Mouse (Mus musculus) MEL (cell line): Measurements from ENCODE around the gene Gpr18. TPM values are rescaled to one million over a fixed set of nuclear protein-coding genes. Genes with fewer than 3 reads are reported as not detected.

Experiments
- DNase-seq: peaks from one replicate; pipeline ENCODE4 v3.0.0; 2011; ENCODE audit warnings: low read depth, low spot score
- H3K27ac ChIP-seq: 2 replicates; pipeline ENCODE4 v1.5.1; 2012; ENCODE audit warnings: low read depth, mild to moderate bottlenecking, control low read depth, low read length, moderate library complexity; ENCODE audit not compliant: control insufficient read depth
- H3K27me3 ChIP-seq, 2 experiments: fragments of 150-350 bp in 1 of 2; sonication (generic) in 1 of 2; 2 replicates each; pipeline ENCODE4 v1.6.1; 2012; ENCODE audit warnings: low read length in 2 of 2, mild to moderate bottlenecking in 2 of 2, improper control_type of control experiment in 1 of 2, moderate library complexity in 1 of 2; ENCODE audit not compliant: insufficient read depth in 2 of 2, control insufficient read depth in 1 of 2
- H3K36me3 ChIP-seq, 2 experiments: 2 replicates each; pipeline ENCODE4 v1.6.1; 2012 to 2014; ENCODE audit warnings: low read length in 2 of 2, improper control_type of control experiment in 1 of 2, inconsistent platforms in 1 of 2, mild to moderate bottlenecking in 1 of 2; ENCODE audit not compliant: insufficient read depth in 2 of 2, control insufficient read depth in 1 of 2
- H3K4me1 ChIP-seq, 2 experiments: fragments of 150-350 bp in 1 of 2; sonication (generic) in 1 of 2; 2 replicates each; pipeline ENCODE4 v1.6.1; 2012; ENCODE audit warnings: low read length in 2 of 2, improper control_type of control experiment in 1 of 2, mild to moderate bottlenecking in 1 of 2; ENCODE audit not compliant: insufficient read depth in 2 of 2, control insufficient read depth in 1 of 2
- H3K4me3 ChIP-seq, 2 experiments: fragments of 150-350 bp in 1 of 2; sonication (generic) in 1 of 2; 2 replicates each; pipeline ENCODE4 v1.5.1; 2012; ENCODE audit warnings: low read depth in 2 of 2, low read length in 2 of 2, mild to moderate bottlenecking in 2 of 2, moderate library complexity in 2 of 2, control low read depth in 1 of 2, improper control_type of control experiment in 1 of 2; ENCODE audit not compliant: control insufficient read depth in 1 of 2, insufficient read depth in 1 of 2
- H3K79me2 ChIP-seq: 2 replicates; pipeline ENCODE4 v1.6.1; 2012; ENCODE audit warnings: mild to moderate bottlenecking, low read length, moderate library complexity; ENCODE audit not compliant: control insufficient read depth, poor library complexity, insufficient read depth
- H3K9ac ChIP-seq: 2 replicates; pipeline ENCODE4 v1.6.1; 2012; ENCODE audit warnings: low read depth, mild to moderate bottlenecking, control low read depth, low read length, moderate library complexity; ENCODE audit not compliant: control insufficient read depth, poor library complexity, severe bottlenecking
- H3K9me3 ChIP-seq: fragments of 150-350 bp; sonication (generic); replicated peaks from 2 replicates; pipeline ENCODE4 v1.6.1; 2012; ENCODE audit warnings: mild to moderate bottlenecking, low read length, improper control_type of control experiment, moderate library complexity; ENCODE audit not compliant: insufficient read depth
- BHLHE40 ChIP-seq: IDR thresholded peaks from 2 replicates; pipeline ENCODE4 v1.6.1; 2012; ENCODE audit warnings: low read depth, mild to moderate bottlenecking, inconsistent platforms, low read length, improper control_type of control experiment, borderline replicate concordance
- E2F4 ChIP-seq: IDR thresholded peaks from 2 replicates; pipeline ENCODE4 v1.6.1; 2011; ENCODE audit warnings: low read depth, low read length, improper control_type of control experiment, borderline replicate concordance
- ELF1 ChIP-seq: IDR thresholded peaks from 2 replicates; pipeline ENCODE4 v1.6.1; 2014; ENCODE audit warnings: low read depth, mild to moderate bottlenecking, inconsistent platforms, low read length, improper control_type of control experiment, moderate library complexity
- ETS1 ChIP-seq: IDR thresholded peaks from 2 replicates; pipeline ENCODE4 v1.6.1; 2012; ENCODE audit warnings: low read depth, mild to moderate bottlenecking, inconsistent platforms, low read length, improper control_type of control experiment, moderate library complexity
- MAFK ChIP-seq: IDR thresholded peaks from 2 replicates; pipeline ENCODE4 v1.6.1; 2011; ENCODE audit warnings: low read depth, mild to moderate bottlenecking, low read length, improper control_type of control experiment, borderline replicate concordance
- MAX ChIP-seq: IDR thresholded peaks from 2 replicates; pipeline ENCODE4 v1.6.1; 2011; ENCODE audit warnings: low read length, improper control_type of control experiment
- MXI1 ChIP-seq: IDR thresholded peaks from 2 replicates; pipeline ENCODE4 v1.6.1; 2011; ENCODE audit warnings: mild to moderate bottlenecking, low read depth, low read length, improper control_type of control experiment
- NELFE ChIP-seq: IDR thresholded peaks from 2 replicates; pipeline ENCODE4 v1.6.1; 2011; ENCODE audit warnings: low read depth, low read length, improper control_type of control experiment
- NRF1 ChIP-seq: IDR thresholded peaks from 2 replicates; pipeline ENCODE4 v1.6.1; 2014; ENCODE audit warnings: low read depth, mild to moderate bottlenecking, inconsistent platforms, low read length, improper control_type of control experiment, moderate library complexity; ENCODE audit not compliant: poor library complexity, insufficient read depth, severe bottlenecking
- POLR2AphosphoS2 ChIP-seq: IDR thresholded peaks from 2 replicates; pipeline ENCODE4 v1.6.1; 2011; ENCODE audit warnings: low read length, improper control_type of control experiment
- SIN3A ChIP-seq: IDR thresholded peaks from 2 replicates; pipeline ENCODE4 v1.6.1; 2012; ENCODE audit warnings: low read length, improper control_type of control experiment, inconsistent platforms
- SMC3 ChIP-seq: IDR thresholded peaks from 2 replicates; pipeline ENCODE4 v1.6.1; 2011; ENCODE audit warnings: low read depth, low read length, improper control_type of control experiment
- TBP ChIP-seq: IDR thresholded peaks from 2 replicates; pipeline ENCODE4 v1.8.0; 2011; ENCODE audit warnings: low read depth, low read length, improper control_type of control experiment
- UBTF ChIP-seq: IDR thresholded peaks from 2 replicates; pipeline ENCODE4 v1.6.1; 2012; ENCODE audit warnings: low read depth, mild to moderate bottlenecking, inconsistent platforms, low read length, improper control_type of control experiment, moderate library complexity, borderline replicate concordance; ENCODE audit not compliant: insufficient read depth
- USF2 ChIP-seq, 2 experiments: IDR thresholded peaks; 2 replicates each; pipeline ENCODE4 v1.6.1; 2011 to 2012; ENCODE audit warnings: improper control_type of control experiment in 2 of 2, low read length in 2 of 2, borderline replicate concordance in 1 of 2, inconsistent platforms in 1 of 2, low read depth in 1 of 2, mild to moderate bottlenecking in 1 of 2; ENCODE audit not compliant: insufficient read depth in 1 of 2
- ZKSCAN1 ChIP-seq: IDR thresholded peaks from 2 replicates; pipeline ENCODE4 v1.6.1; 2012; ENCODE audit warnings: low read depth, mild to moderate bottlenecking, inconsistent platforms, low read length, improper control_type of control experiment, moderate library complexity
- polyA plus RNA-seq, 2 experiments: library from polyadenylated mRNA; stranded (reverse) in 1 of 2; unstranded in 1 of 2; fragments of >175 nt in 1 of 2; fragments of >200 nt in 1 of 2; gene quantifications; 2 replicates each; pipeline versions ENCODE4 v1.2.1 to v1.2.4; 2012; ENCODE audit warnings: low replicate concordance in 2 of 2, low read depth in 1 of 2; ENCODE audit not compliant: insufficient read length in 2 of 2, insufficient read depth in 1 of 2, missing spikeins in 1 of 2
- total RNA-seq: library from RNA; depleted of rRNA; stranded (reverse); fragments of 300-350 nt; gene quantifications from 2 replicates; pipeline ENCODE4 v1.2.3, GENCODE M21; 2012

Gpr18 gene
- total and polyA plus RNA-seq, 3 experiments, result 0.06 to 0.15 TPM; not detected in 1

DNA sequence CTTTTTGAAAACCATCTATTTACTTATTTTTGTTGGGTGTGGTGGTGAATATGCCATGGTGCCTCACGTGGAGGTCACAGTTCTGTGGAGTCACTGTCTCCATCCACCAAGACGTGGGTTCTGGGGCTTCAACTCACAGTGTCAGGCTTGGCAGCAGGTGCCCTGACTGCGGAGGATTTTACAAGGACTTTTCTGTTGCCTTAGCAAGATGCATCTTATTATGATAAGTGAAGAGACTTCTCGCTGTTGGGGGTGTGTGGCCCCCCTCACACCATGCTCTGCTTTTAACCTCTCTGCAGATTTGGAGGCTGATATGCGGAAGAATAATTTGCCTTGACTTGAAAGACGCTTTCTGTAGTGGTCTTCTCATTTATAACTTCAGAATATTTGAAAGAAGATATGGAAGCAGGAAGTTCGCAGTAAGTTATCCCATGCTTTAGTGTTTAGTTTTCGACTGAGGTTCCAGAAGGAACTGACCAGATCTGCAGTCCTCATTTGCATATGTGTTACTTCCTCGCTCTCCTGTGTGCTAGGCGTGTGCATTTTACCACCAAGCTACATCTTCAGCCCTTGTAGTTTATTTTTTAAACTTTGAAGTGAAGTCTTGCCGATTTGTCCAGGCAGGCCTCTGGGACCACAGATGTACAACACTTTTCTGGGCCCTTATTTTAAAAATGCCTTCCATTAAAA, 8.4 kb downstream of the Gpr18 start:
- H3K4me1 ChIP-seq, result no peaks in the 10 kb centered on the region
- H3K79me2 ChIP-seq, result no peaks in the 10 kb centered on the region; the same call in 1 of the 2 replicates
- no peaks in the 10 kb centered on the region for H3K9me3 ChIP-seq
- no peak overlapping the region for H3K9ac ChIP-seq
- no peak overlapping the region for H3K4me3 ChIP-seq
- no peak overlapping the region for H3K27ac ChIP-seq
- DNase-seq, result no peak
- H3K27me3 ChIP-seq, result no peaks in the 10 kb centered on the region
- TF ChIP-seq ELF1 (no peak), SIN3A (no peak), USF2 (IDR thresholded peaks at IDR 0.05; ENCODE audit: borderline replicate concordance in 1 of 2, insufficient read depth in 1 of 2, low read depth in 1 of 2, low read length in 2 of 2) (no peak), NRF1 (no peak), UBTF (no peak), MXI1 (no peak), SMC3 (no peak), ZKSCAN1 (no peak), TBP (no peak), NELFE (no peak)
- TF ChIP-seq, all 39 proteins: peak for 0
- H3K36me3 ChIP-seq, result peaks cover 0 to 7% of the 10 kb centered on the region in 2 experiments; a peak in 2 of 4 replicates

DNA sequence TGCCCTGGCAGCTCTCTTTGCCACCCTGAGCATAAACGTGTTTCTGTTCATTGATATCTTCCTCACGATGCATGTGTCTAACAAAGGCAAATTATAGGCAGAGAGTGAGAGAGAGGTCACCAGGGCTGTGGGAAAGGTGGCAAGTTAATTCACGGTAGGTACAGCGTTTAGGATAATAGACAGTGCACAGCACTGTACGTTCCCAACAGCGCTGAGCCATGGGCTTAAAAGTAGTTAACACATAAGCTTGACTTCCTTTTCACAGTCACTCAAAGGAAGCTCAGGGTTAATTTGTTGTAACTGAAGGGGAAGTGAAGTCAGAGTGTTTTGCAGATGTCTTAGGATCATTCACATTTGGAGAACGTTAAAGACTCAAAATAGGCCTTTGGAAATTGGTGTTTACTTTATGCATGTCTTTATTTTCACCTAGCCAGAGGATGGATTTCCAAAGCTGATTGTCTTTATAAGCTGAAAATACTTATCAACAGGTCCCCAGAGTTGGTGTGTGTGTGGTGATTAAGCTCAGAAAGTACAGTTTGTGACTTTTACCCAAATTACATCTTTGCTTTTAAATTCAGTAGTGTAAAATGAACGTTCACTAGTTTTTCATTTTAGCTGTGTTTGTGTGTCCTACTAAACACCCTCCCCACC, 9.1 kb downstream of the Gpr18 start:
- H3K36me3 ChIP-seq, result peaks cover 0 to 7% of the 10 kb centered on the region in 2 experiments; a peak in 2 of 4 replicates
- no peaks in the 10 kb centered on the region for H3K9me3 ChIP-seq
- DNase-seq, result no peak
- TF ChIP-seq BHLHE40, result no peak
- TF ChIP-seq ETS1, result no peak
- TF ChIP-seq MAX, result no peak
- no peak for TF ChIP-seq POLR2AphosphoS2
- TF ChIP-seq MAFK, result no peak
- TF ChIP-seq E2F4, result no peak
- TF ChIP-seq SIN3A, result no peak
- TF ChIP-seq, all 39 proteins: peak for 0
- Histone ChIP-seq H3K4me3 (no peak overlapping the region), H3K27ac (no peak overlapping the region), H3K4me1 (no peaks in the 10 kb centered on the region), H3K79me2 (no peaks in the 10 kb centered on the region; the same call in 1 of the 2 replicates), H3K27me3 (no peaks in the 10 kb centered on the region), H3K9ac (no peak overlapping the region)
